Mouse (Mus musculus): ENCODE data around the gene Cdc37l1. TPM values are rescaled to one million over a fixed set of nuclear protein-coding genes. Genes with fewer than 3 reads are reported as not detected.

Cdc37l1 gene
- polyA plus RNA-seq, 1 experiment from 2014 or later, result 32.0 TPM

- no peak for DNase-seq (ENCODE audit: low spot score)
- Histone ChIP-seq H3K27me3 (ENCODE audit: insufficient read depth, poor library complexity, severe bottlenecking) (no peaks in the 10 kb centered on the region), H3K36me3 (peaks cover 14% of the 10 kb centered on the region), H3K4me3 (no peak overlapping the region), H3K4me1 (peaks cover 8% of the 10 kb centered on the region; the same call in 1 of the 2 replicates), H3K27ac (no peak overlapping the region), H3K9me3 (no peaks in the 10 kb centered on the region)
- 75% methylated on average over 6 of the region's 6 CpGs for WGBS
These were observed 52.0 kb downstream of the Cdc37l1 start for GRCm38 (mm10) chr19:29042143-29042542.

DNA sequence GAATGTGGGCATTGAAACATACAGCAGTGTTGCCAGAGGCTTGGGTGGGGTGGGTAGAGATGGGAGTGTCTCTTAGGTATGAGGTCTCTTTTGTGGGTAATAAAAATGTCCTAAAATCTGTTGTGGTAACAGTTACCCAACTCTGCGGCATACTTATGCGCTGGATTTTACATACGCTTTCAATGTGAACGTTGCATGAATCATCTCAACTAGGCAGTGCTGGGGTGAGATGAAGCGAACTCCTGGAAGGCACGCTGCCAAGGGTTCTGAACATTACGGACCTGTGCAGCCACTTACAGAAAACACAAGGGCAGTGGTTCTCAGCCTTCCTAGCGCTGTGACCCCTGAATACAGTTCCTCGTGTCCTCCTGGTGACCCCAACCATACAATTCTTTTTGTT, 52.5 kb downstream of the Cdc37l1 start:
- Histone ChIP-seq H3K4me1 (peaks cover 9% of the 10 kb centered on the region), H3K36me3 (peaks cover 9% of the 10 kb centered on the region), H3K4me3 (no peak overlapping the region), H3K27ac (no peak overlapping the region), H3K9me3 (no peaks in the 10 kb centered on the region), H3K27me3 (ENCODE audit: insufficient read depth, poor library complexity, severe bottlenecking) (no peaks in the 10 kb centered on the region)
- WGBS, result 91% methylated on average over 9 of the region's 9 CpGs
- no peak for DNase-seq (ENCODE audit: low spot score)

DNA sequence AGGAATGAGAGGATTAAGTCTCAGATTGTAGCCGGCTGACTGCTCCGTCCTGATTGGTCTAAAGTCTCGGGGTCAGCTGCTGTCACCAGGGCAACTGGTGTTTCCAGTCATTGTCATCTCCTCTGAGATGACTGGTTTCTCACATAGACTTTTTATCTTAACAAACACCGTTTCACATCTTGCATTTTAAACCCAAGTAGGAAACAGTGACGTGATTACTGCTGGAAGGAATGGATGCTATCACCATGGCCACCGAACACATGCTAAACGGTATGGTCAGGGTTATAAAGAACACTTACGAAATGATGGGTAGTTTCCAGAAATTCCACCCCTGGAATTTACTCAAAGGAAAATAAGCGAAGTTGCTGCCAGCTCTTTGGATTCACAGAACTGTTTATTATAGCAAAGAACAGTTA, 54.2 kb downstream of the Cdc37l1 start:
- Histone ChIP-seq H3K4me3 (no peak overlapping the region), H3K27me3 (ENCODE audit: insufficient read depth, poor library complexity, severe bottlenecking) (no peaks in the 10 kb centered on the region), H3K36me3 (peaks cover 8% of the 10 kb centered on the region), H3K4me1 (peaks cover 20% of the 10 kb centered on the region), H3K9me3 (no peaks in the 10 kb centered on the region), H3K27ac (no peak overlapping the region)
- no peak for DNase-seq (ENCODE audit: low spot score)
- 59% methylated on average over 9 of the region's 9 CpGs for WGBS

GRCm38 (mm10) chr19:29045369-29045768, 55.2 kb downstream of the Cdc37l1 start:
- no peak overlapping the region for H3K4me3 ChIP-seq
- H3K9me3 ChIP-seq, result no peaks in the 10 kb centered on the region
- H3K4me1 ChIP-seq, result peaks cover 20% of the 10 kb centered on the region
- H3K36me3 ChIP-seq, result no peaks in the 10 kb centered on the region
- DNase-seq (ENCODE audit: low spot score), result no peak
- 62% methylated on average over 4 of the region's 4 CpGs for WGBS
- H3K27ac ChIP-seq, result no peak overlapping the region
- no peaks in the 10 kb centered on the region for H3K27me3 ChIP-seq (ENCODE audit: insufficient read depth, poor library complexity, severe bottlenecking)

GRCm38 (mm10) chr19:29045956-29046650, 56.0 kb downstream of the Cdc37l1 start:
- H3K36me3 ChIP-seq, result no peaks in the 10 kb centered on the region
- peak overlapping the region; percentile 92 for H3K4me3 ChIP-seq
- 62% methylated on average over 15 of the region's 15 CpGs for WGBS
- DNase-seq (ENCODE audit: low spot score), result no peak
- H3K9me3 ChIP-seq, result no peaks in the 10 kb centered on the region
- 0 out of 2 replicates have a peak overlapping the region, but pooled peaks have one; percentile 98 for H3K27ac ChIP-seq
- H3K27me3 ChIP-seq (ENCODE audit: insufficient read depth, poor library complexity, severe bottlenecking), result no peaks in the 10 kb centered on the region
- peaks cover 20% of the 10 kb centered on the region for H3K4me1 ChIP-seq

- no peak for DNase-seq (ENCODE audit: low spot score)
- 27% methylated on average over 4 of the region's 4 CpGs for WGBS
- Histone ChIP-seq H3K4me3 (peak overlapping the region; percentile 92), H3K4me1 (peaks cover 25% of the 10 kb centered on the region), H3K27me3 (ENCODE audit: insufficient read depth, poor library complexity, severe bottlenecking) (no peaks in the 10 kb centered on the region), H3K27ac (peak overlapping the region; percentile 98), H3K36me3 (no peaks in the 10 kb centered on the region), H3K9me3 (no peaks in the 10 kb centered on the region)
These were observed 56.8 kb downstream of the Cdc37l1 start for GRCm38 (mm10) chr19:29046961-29047333.

DNA sequence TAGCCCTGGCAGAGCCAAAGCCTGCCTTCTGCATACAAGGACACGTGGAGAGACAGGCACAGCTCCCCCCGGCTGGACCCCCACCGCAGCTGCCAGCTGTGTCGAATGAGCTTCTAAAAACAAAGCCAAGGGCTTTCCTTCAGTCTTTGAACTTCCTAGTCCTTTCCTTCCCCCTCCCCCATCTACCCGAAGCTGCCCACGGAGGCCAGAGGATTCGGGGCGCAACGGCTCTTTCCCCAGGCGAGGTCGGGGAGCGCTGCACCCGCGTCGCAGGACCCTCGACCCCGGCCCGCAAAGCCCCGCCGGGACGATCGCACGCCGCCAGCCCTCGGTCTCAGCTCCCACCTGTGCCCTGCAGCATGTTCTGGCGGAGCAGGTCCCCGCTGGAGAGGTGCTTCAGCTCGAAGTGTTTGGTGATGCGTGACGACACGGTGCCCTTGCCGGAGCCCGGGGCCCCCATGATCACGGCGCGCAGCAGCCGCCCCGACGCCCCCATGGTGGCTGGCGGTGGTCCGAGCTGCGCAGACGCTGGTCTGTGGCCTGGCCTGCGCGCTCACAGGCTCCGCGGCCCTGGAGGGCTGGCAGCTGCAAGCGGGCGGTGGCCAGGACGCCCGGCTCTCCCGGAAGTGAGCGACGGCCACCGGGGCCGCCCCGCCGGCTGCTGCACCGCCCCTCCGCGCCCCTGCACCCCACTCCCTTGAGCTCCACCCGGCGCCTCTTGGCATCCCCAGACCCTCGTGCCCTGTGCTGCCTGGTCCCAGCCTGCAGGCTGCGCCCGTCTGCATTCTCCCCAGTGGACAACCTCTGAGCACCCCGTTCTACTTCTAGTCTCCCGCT, 57.4 kb downstream of the Cdc37l1 start, which contains the start of gene Ak3:
Gene Ak3, minus strand, starts transcription at position 628 of the 837 bp plus-strand sequence.
- peak within 1 kb of the TSS; percentile 98 for H3K27ac ChIP-seq
- H3K4me1 ChIP-seq, result peaks cover 28% of the 10 kb centered on the region
- under 1% methylated on average over 68 of the region's 68 CpGs for WGBS
- no peaks in the 10 kb centered on the region for H3K36me3 ChIP-seq
- no peaks in the 10 kb centered on the region for H3K9me3 ChIP-seq
- no peaks in the 10 kb centered on the region for H3K27me3 ChIP-seq (ENCODE audit: insufficient read depth, poor library complexity, severe bottlenecking)
- peak within 1 kb of the TSS; percentile 92 for H3K4me3 ChIP-seq
- peak; percentile 89 for DNase-seq (ENCODE audit: low spot score)

DNA sequence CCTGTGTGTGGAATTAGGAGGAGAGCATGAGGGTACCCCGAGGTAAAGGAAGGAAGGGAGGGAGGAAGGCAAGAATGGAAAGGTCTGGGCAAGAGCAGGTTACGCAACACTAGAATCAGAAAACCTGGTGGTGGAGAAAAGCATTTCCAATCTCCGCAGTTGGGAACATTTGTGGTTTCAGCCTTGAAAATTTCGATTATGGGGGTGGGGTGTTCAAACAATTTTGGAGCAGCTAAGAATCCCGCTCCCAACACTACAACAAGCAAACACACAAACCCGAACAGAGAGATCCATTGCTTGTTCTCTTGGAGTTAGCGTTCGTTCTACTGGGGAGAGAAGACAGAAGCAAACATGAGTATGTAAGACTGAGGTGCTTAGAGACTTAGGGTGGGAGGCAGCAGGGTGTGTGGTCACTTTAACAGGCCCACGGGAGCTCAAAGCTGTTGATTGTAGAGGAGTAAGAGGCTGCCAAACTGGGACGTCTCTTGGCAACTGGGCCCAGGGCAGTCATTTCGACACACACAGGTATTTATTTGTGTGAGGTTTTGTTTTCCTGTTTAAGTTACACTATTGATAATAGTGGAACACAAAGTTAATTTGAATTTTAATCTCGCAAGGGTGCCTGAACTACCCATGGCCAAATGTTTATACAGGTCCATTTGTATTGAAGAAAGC, 59.4 kb downstream of the Cdc37l1 start:
- no peak overlapping the region for H3K4me3 ChIP-seq
- DNase-seq (ENCODE audit: low spot score), result no peak
- peaks cover 31% of the 10 kb centered on the region for H3K4me1 ChIP-seq
- H3K27me3 ChIP-seq (ENCODE audit: insufficient read depth, poor library complexity, severe bottlenecking), result no peaks in the 10 kb centered on the region
- no peaks in the 10 kb centered on the region for H3K9me3 ChIP-seq
- WGBS, result 77% methylated on average over 12 of the region's 12 CpGs
- H3K36me3 ChIP-seq, result no peaks in the 10 kb centered on the region
- no peak overlapping the region for H3K27ac ChIP-seq

GRCm38 (mm10) chr19:29050186-29050980, 60.2 kb downstream of the Cdc37l1 start:
- no peak for DNase-seq (ENCODE audit: low spot score)
- no peak overlapping the region for H3K4me3 ChIP-seq
- H3K27me3 ChIP-seq (ENCODE audit: insufficient read depth, poor library complexity, severe bottlenecking), result no peaks in the 10 kb centered on the region
- no peaks in the 10 kb centered on the region for H3K36me3 ChIP-seq
- H3K27ac ChIP-seq, result no peak overlapping the region
- H3K4me1 ChIP-seq, result peaks cover 31% of the 10 kb centered on the region
- WGBS, result 75% methylated on average over 9 of the region's 9 CpGs
- no peaks in the 10 kb centered on the region for H3K9me3 ChIP-seq

- H3K27me3 ChIP-seq (ENCODE audit: insufficient read depth, poor library complexity, severe bottlenecking), result no peaks in the 10 kb centered on the region
- no peak overlapping the region for H3K27ac ChIP-seq
- H3K4me1 ChIP-seq, result peaks cover 24% of the 10 kb centered on the region
- no peaks in the 10 kb centered on the region for H3K36me3 ChIP-seq
- no peak for DNase-seq (ENCODE audit: low spot score)
- H3K9me3 ChIP-seq, result no peaks in the 10 kb centered on the region
- H3K4me3 ChIP-seq, result no peak overlapping the region
- 65% methylated on average over 12 of the region's 12 CpGs for WGBS
These were observed 62.6 kb downstream of the Cdc37l1 start for GRCm38 (mm10) chr19:29052786-29053185.

- no peak overlapping the region for H3K27ac ChIP-seq
- WGBS, result 75% methylated on average over 6 of the region's 6 CpGs
- no peaks in the 10 kb centered on the region for H3K27me3 ChIP-seq (ENCODE audit: insufficient read depth, poor library complexity, severe bottlenecking)
These were observed 64.4 kb downstream of the Cdc37l1 start for GRCm38 (mm10) chr19:29054594-29054993.

DNA sequence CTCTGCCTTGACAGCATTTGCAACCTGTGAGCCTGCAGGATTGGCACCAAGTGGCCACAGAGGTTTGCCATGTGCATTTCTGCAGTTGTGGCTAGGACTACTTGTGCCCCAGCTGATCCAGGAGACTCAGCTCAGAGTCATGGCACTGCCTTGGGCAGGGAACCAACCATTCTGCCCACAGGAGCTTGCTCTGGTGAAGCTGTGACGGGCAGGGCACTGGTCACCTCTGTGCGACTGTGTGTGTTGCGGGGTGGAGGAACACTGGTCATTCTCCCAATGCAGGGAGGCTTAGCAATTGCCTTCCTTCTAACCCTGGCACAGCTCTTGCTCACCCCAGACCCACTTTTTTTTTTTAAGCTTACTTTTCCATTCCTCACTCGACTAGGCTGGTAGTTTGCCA, 65.3 kb downstream of the Cdc37l1 start:
- 82% methylated on average over 4 of the region's 4 CpGs for WGBS
- Histone ChIP-seq H3K9me3 (no peaks in the 10 kb centered on the region), H3K4me1 (peaks cover 15% of the 10 kb centered on the region; the same call in 1 of the 2 replicates), H3K36me3 (no peaks in the 10 kb centered on the region), H3K27ac (no peak overlapping the region), H3K4me3 (no peak overlapping the region), H3K27me3 (ENCODE audit: insufficient read depth, poor library complexity, severe bottlenecking) (no peaks in the 10 kb centered on the region)
- no peak for DNase-seq (ENCODE audit: low spot score)

More at GRCm38 (mm10) chr19:29054594-29054993, 64.4 kb downstream of the Cdc37l1 start:
- no peak for DNase-seq (ENCODE audit: low spot score)
- Histone ChIP-seq H3K4me3 (no peak overlapping the region), H3K4me1 (0 out of 2 replicates have a peak, but pooled peaks cover 15% of the 10 kb centered on the region), H3K36me3 (no peaks in the 10 kb centered on the region), H3K9me3 (no peaks in the 10 kb centered on the region)
